Mouse (Mus musculus) T-helper 17 cell (primary cell): Measurements from ENCODE around the gene Gm11634.
"Not testable (repeated sequence)": the region's sequence is repeated elsewhere in the genome, so short reads cannot be mapped to it uniquely, and the experiment has no call there.

ENCODE experiments used
- in situ Hi-C, 2 experiments: fragments of 300-600 bp; cut with MboI, MseI; formaldehyde crosslinking; loops; 1 replicate in 1 of 2; 2 replicates in 1 of 2; pipeline ENCODE4 v1.15.1; 2025; ENCODE audit warnings: high pct_unique_total_duplicates in 2 of 2

The Gm11634 gene

DNA sequence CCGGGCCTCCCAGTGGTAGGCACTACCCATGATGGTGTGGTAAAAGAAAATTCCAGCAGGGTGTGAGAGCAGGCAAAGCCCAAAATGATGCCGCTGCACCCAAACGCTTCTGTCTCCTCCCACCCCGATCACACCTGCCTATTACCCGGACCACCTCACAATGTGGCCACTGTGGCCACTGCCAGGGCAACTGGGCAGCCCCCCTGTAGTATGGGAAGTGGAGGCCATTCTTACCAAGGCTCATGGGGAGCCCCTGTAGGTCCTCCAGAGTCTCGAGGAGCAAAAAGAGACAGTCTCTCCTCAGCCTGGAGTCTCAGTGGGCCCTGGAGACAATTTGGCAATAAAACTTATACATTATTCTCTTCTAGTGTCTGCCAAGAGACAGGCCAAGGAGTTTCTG is at the start of gene Gm11634:
Gene Gm11634 (minus strand): TSS at position 101 of the 400 bp plus-strand sequence.
- in situ Hi-C loops: no loop called here

DNA sequence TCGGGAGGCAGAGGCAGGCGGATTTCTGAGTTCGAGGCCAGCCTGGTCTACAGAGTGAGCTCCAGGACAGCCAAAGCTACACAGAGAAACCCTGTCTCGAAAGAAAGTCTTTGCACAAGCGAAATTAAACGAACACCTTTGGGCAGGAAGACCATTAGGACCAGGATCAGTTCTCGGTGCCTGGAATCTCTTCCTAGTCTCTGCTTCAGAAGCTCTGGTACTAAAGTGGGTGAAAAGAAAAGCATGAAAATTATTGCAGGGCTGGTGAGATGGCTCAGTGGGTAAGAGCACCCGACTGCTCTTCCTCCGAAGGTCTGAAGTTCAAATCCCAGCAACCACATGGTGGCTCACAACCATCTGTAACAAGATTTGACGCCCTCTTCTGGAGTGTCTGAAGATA is 48.0 kb upstream of the Gm11634 start:
- in situ Hi-C loops: not testable (repeated sequence)

DNA sequence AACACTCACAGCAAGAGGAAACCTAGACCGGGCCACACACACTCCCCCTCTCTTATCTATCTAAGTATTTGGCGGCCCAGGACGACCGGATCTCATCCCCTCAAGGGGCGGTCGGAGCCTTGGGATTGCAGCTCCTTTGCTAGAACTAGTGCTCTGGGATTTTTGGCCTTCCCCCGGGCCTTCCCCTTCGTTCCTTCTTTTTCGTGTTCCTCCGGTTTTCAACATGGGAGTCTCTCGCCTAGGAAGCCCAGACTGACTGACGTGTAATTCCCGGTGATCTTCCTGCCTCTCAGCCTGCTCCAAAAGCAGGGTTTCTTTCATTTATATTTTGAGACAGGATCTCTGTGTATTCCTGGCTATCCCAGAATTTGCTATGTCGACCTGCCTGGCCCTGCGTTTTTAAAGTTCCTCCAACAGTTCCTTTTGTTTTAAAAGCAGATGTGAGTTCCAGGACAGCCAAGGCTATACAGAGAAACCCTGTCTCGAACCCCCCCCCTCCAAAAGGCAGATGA is 47.3 kb upstream of the Gm11634 start:
- in situ Hi-C loops: not testable (repeated sequence)

DNA sequence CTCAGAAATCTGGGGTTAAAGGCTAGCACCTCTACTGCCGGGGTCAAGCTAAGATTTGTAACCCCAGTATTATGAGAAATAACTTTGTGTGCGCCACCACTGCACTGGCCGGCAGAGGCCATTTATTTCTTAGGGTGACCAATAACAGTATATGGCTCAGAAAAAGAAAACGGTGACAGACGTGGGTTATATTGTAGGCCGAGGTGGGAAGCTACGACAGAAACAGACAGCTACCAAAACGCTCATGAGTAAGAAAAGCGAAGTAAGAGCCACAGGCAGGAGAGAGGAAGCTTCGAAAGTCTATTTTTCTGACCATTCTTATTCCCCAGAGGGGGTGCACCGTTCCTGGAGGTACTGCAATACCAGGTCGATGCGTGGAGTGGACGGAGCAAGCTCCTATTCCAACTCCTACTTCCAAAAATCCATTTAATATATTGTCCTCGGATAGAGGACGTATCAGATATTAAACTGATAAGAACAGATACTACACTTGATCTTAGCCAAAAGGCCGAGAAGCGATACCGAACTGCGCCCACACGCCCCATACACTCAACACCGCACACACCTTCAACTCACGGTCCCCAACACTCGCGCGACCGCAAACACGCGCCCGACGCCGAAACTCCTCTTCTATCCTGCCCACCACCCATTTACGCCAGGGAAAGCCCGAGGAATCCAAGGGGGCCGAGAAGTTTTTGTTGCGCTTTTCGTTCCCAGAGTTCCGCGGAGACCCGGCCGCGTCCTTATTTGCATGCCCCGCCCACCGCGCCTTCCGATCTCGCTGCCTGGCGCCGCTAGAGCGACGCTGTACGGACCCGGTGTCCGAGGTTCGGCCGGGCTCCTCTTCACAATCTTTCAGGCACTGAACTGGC is 46.6 kb upstream of the Gm11634 start:
- in situ Hi-C loops: not testable (repeated sequence)

DNA sequence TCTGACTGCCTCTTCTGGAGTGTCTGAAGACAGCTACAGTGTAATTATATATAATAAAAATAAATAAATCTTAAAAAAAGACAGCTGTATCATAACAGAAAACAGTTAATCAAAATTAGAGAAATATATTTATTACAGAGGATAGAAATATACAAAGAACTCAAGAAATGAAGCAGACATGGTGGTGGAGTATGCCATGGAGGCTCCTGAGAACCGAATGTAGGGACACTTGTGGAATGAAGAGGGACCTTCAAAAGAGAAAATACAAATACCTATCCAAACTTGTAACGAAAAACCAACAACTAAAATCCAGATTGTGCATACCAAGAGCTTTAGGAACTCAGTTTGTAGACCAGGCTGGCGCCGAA is 46.0 kb upstream of the Gm11634 start:
- in situ Hi-C loops: not testable (repeated sequence)

DNA sequence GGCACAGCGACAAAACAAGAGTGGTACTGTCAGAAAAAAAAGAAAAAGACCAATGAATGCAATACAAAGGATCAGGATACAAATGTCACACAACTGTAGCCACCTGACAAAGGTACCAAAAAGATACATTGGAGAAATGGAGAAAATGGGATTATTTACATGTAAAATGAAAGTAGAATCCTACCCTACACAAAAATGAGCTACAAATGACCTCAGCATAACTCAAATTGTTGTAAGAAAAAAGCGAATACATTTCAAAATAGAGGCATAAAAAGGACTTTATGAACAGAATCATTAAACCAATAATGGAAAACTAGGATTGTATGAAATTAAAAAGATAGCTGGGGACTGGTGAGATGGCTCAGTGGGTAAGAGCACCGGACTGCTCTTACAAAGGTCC is 45.5 kb upstream of the Gm11634 start:
- in situ Hi-C loops: no loop called here

DNA sequence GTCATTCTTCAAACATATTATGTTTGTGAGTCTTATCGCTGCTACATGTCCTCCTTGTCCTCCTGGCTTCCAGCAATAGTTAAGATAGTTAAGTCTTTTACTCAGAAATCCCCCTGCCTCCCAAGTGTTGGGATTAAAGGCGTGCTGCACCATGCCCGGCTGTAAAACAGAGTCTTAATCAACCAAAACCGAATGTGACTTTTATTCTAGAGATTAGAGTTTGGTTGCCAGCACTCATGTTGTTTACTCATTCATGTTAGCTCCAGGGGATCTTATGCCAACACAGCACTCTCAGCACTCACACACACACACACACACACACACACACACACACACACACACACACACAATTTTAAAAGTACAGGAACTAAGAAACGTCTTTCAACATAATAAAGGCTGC is 43.9 kb upstream of the Gm11634 start:
- in situ Hi-C loops: no loop called here

DNA sequence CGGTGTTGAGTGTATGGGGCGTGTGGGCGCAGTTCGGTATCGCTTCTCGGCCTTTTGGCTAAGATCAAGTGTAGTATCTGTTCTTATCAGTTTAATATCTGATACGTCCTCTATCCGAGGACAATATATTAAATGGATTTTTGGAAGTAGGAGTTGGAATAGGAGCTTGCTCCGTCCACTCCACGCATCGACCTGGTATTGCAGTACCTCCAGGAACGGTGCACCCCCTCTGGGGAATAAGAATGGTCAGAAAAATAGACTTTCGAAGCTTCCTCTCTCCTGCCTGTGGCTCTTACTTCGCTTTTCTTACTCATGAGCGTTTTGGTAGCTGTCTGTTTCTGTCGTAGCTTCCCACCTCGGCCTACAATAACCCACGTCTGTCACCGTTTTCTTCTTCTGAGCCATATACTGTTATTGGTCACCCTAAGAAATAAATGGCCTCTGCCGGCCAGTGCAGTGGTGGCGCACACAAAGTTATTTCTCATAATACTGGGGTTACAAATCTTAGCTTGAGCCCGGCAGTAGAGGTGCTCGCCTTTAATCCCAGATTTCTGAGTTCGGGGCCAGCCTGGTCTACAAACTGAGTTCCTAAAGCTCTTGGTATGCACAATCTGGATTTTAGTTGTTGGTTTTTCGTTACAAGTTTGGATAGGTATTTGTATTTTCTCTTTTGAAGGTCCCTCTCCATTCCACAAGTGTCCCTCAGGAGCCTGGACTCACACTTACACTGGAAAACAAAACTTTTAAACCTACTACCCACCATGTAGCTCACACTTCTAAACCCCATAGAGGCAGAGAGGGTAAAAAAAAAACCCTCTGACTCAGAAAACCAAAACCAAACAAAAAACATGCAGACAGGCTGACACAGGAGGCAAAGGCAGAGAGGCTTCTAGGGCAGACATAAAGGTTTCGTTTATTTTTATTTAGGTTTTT is 42.9 kb upstream of the Gm11634 start:
- in situ Hi-C loops: not testable (repeated sequence)

DNA sequence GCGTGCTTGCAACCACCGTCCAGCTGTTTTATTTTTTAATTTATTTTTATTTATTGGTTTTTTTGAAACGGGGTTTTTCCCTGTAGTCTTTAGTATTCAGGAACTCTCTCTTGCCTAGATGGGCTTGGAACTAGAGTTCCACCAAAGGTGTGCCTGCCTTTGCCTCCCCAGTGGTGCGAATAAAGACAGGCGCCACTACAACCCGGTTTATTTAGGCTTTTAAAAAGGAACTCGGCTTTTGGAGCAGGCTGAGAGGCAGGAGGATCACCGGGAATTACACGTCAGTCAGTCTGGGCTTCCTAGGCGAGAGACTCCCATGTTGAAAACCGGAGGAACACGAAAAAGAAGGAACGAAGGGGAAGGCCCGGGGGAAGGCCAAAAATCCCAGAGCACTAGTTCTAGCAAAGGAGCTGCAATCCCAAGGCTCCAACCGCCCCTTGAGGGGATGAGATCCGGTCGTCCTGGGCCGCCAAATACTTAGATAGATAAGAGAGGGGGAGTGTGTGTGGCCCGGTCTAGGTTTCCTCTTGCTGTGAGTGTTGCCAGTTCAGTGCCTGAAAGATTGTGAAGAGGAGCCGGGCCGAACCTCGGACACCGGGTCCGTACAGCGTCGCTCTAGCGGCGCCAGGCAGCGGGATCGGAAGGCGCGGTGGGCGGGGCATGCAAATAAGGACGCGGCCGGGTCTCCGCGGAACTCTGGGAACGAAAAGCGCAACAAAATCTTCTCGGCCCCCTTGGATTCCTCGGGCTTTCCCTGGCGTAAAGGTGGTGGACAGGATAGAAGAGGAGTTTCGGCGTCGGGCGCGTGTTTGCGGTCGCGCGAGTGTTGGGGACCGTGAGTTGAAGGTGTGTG is 42.0 kb upstream of the Gm11634 start:
- in situ Hi-C loops: not testable (repeated sequence)

DNA sequence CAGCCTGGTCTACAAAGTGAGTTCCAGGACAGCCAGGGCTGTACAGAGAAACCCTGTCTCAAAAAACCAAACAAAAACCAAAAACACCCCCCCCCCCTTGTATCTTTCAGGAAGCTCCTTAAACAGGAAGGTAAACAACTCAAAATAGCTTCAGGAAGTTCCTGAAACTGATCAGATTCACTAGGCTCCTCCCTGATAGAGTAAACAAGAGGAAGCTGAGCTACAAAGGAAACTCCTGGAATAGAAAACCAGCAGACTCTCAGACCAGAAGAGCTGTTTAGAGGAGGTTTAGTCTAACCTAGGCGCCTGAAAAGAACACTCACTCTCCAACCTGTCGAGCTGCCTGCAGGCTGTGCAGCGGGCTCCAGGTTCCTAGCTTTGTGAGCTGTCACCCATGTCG is 40.7 kb upstream of the Gm11634 start:
- in situ Hi-C loops: no loop called here

DNA sequence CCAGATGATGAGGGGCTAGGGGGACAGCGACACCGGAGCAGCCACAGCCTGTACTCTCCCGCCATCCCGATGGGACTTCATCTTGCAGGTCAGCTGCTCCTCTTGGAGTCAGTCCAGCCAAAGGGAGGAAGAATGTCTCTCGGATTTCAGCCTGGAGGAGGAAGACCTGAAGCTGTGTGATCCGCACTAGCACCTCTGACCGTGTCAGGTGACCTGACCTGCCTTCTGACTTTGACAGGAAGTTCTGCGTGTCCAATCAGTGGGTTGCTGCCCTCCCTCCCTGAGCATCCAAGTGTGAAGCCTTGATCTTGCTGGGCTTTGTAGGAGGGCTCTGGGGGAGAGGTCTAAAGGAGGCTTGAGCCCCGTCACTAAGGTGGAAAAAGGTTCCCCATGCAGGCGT is 36.6 kb upstream of the Gm11634 start:
- in situ Hi-C loops: no loop called here

DNA sequence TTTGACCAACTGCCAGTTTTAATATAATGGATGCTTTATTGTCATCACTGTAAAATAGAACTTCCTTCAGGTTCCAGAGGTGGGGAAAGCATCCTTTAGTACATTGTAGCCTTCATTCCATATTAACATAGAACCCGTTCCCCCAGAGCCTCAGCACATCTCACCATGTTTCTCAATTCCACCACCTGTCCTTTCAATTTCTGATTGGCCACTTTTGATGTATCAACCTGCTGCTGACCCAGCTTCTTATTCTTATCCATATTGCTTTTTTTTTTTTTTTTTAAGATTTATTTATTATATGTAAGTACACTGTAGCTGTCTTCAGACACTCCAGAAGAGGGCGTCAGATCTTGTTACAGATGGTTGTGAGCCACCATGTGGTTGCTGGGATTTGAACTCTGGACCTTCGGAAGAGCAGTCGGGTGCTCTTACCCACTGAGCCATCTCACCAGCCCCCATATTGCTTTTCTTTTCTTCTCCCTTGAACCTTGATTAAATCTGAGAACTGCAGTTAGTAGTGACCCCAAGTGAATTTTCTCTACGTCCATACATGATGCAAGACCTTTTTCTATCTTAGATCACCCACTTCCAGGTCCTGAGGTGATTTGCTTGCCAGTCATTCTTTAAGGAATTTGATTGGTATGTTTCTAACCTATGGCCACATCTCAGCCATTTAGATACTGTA is 29.8 kb upstream of the Gm11634 start:
- in situ Hi-C loops: not testable (repeated sequence)

DNA sequence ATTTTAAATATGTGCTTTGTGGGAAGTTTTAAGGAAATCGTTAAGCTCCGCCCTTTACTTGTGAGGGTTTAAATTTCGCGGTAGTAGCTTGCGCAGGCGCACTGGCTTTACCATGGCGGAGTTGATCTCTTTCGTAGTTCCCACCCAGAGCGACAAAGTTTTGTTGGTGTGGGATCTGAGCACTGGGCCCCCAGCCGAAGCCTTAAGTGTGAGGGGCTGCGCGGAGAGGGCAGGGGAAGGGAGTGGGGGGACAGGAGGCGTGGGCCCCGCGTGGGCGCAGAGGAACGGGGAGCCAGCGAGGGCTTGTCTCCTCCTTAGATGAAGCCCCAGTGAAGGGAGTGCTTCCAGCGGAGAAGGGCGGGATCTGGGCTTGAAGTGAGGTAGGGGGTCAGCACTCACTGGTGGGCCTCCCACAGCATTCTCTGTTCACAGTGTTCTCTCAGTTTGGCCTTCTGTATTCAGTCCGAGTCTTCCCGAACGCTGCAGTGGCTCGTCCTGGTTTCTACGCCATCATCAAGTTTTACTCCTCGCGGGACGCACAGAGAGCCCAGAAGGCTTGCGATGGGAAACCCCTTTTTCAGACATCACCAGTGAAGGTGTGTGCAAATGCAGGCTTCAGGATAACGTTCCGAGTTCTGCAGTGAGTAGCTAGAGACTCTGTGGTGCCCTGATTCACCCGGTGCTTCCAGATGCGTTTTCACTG is 29.0 kb upstream of the Gm11634 start:
- in situ Hi-C loops: no loop called here

DNA sequence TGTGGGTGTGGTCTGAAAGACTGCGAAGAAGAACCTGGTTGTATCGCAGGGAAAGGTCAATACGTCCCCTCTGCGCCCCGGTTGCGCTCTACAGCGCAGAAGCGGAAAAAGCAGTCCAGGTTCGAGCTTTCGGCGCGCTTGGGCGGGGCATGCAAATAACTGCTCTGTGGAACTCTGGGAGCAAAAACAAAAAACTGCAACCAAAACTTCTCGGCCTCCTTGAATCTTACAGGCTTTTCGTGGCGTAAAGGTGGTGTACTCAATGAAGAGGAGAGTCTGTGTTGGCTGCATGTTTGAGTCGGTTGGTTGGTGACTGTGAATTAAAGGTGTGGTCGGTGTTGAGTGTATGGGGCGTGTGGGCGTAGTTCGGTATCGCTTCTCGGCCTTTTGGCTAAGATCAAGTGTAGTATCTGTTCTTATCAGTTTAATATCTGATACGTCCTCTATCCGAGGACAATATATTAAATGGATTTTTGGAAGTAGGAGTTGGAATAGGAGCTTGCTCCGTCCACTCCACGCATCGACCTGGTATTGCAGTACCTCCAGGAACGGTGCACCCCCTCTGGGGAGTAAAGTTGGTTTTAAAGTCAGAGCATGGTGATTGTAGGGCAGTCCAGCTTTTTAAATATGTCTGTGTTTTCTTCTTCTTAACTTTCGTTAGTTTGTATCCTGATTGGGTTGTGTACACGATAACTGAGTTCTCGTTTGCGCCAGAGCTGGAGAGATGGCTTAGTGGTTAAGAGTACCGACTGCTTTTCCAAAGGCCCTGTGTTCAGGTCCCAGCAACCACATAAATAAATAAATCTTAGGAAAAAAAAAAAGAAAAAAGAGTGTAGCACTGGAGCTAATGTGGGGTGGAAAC is 28.2 kb upstream of the Gm11634 start, which contains the start of gene Rdm1:
Gene Rdm1 (plus strand): TSS at position 201 of the 862 bp plus-strand sequence.
- in situ Hi-C loops: no loop called here

DNA sequence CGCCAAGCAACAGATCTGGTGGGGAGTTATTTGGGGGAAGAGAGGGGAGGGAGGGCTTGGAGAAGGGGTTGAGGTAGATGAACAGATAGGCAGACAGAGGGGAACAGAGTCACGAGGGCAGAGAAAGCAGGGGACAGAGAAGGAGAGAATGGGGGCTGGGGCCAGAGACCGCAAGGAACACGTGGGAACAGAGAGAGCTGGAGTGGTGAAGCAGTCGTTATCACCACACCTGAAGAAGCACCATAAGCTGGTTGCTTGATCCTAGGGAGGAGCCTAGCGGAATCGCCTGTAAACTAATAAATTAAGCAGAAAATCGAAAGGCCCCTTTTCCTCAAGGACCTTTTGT is 27.6 kb upstream of the Gm11634 start:
- in situ Hi-C loops: no loop called here

DNA sequence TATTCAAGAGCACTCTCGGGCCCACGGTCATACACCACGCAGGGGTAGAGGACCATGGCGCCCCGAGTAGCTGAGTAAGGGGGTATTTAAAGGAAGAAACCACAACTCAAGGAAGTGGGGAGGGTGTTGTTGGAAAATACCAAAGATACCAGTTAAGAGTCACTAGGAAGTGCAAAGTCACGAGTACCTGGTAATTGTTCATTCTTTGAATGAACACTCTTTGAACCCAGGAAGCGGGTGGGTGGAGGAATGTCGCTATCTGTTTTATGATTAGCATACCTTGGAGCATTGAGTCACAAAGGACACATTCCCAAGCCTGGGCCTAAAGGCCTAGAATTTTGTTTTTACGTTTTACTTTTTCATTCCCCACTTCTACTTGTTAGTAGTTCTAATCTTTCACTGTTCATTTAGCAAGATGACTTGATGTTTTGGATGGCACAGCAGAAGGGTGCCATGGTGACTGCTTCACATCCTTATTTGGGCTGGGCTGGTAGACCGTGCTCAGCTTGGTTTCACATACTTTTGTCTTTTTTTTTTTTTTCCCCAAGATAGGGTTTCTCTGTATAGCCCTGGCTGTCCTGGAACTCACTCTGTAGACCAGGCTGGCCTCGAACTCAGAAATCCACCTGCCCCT is 21.1 kb upstream of the Gm11634 start:
- in situ Hi-C loops: loop anchor here in 1 of 2 experiments (5.0 kb wide), 1 partner anchor 68 kb away; the partner anchor contains the start of genes Brca1 and Nbr1

DNA sequence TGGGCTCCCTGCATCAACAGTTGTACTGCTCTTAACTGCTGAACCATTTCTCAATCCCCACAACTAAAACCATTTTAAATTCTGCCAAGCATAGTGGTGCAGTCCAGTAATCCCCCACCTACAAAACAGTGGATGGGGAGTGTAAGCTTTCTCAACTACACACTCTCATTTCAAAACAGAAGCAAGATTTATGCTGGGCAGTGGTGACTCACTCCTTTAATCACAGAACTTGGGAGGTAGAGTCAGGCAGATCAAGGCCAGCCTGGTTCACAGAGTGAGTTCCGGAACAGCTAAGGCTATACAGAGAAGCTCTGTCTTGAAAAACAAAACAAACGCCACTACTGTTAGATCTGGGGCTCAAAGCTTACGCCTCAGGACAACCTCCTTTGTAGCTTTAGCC is 19.5 kb upstream of the Gm11634 start:
- in situ Hi-C loops: no loop called here

DNA sequence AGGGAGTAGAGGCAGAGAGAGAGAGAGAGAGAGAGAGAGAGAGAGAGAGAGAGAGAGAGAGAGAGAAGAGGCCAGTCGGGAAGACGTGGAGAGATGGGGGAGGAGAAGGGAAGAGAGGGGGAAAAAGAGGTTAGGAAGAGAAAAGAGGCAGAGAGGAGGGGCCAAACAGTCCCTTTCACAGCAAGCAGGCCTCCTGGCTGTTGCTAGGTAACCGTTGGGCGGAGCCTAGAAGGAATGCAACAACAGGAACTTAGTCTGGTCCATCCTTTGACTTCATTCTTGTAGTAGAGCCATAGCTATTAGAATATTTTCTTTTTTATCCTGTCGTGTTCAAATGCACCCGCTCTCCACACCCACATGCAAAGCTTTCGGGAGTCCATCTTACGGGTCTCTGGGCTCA is 18.8 kb upstream of the Gm11634 start:
- in situ Hi-C loops: no loop called here
